26 mouse cellular contexts compared by ENCODE assay signal in genomic region chr1:40327604-40328003, GRCm38 (mm10). TPM values are rescaled to one million over a fixed set of nuclear protein-coding genes. Genes with fewer than 3 reads are reported as not detected.
"Had no signal": no experiment of that assay in that cellular context is flagged by ENCODE, and none has a peak within 500 bp of the region (broad histone marks: within the 10 kb centered on the region; RNA-seq: fewer than 3 reads in every experiment).

No protein-coding gene starts in this region.

- H3K4me2 ChIP-seq: embryonic facial prominence, embryonic 12.5 days; embryonic facial prominence, embryonic 13.5 days; embryonic facial prominence, embryonic 15.5 days; forebrain, embryonic 12.5 days; forebrain, embryonic 13.5 days; forebrain, embryonic 15.5 days had no signal

- H3K4me3 ChIP-seq: embryonic facial prominence, embryonic 10.5 days; embryonic facial prominence, embryonic 12.5 days; embryonic facial prominence, embryonic 13.5 days; embryonic facial prominence, embryonic 15.5 days; erythroblast, embryonic 14.5 days; forebrain, embryonic 10.5 days; forebrain, embryonic 12.5 days; forebrain, embryonic 13.5 days; forebrain, embryonic 15.5 days; gastrocnemius, adult 2 months; heart, adult 2 months had no signal

- DNase-seq: cerebellum, adult 8-10 months; cerebellum, adult 9-10 months; cerebellum, adult 9-11 months; cerebellum, postnatal 10 days; cerebellum, postnatal 14 days; cerebellum, postnatal 25 days; cerebellum, postnatal 36 days; embryo, embryonic 11 days; forebrain, postnatal 0 days; gastrocnemius, adult 2 months; gastrocnemius, postnatal 10 days; gastrocnemius, postnatal 14 days; gastrocnemius, postnatal 25 days; gastrocnemius, postnatal 36 days; heart, adult 11 months; heart, adult 18-20 months; heart, adult 2 months had no signal

- H3K36me3 ChIP-seq: embryonic facial prominence, embryonic 10.5 days; embryonic facial prominence, embryonic 12.5 days; embryonic facial prominence, embryonic 13.5 days; forebrain, embryonic 10.5 days; forebrain, embryonic 12.5 days; forebrain, embryonic 15.5 days had no signal

RNA-seq across cellular contexts. Expression of gene Il1rl2, which starts 3.2 kb away (rescaled TPM):
- polyA plus RNA-seq: erythroblast, embryonic 14.5 days had no signal
